Mouse (Mus musculus) neural tube, embryonic 10.5 days (tissue): ENCODE measurements around the gene Ezh2.

Source experiments
- DNase-seq: peaks from one replicate; pipeline ENCODE4 v3.0.0-alpha.2; 2017; ENCODE audit warnings: low spot score; ENCODE audit errors: extremely low spot score

The Ezh2 gene

GRCm38 (mm10) chr6:47552280-47552679 lies 42.9 kb downstream of the Ezh2 start:
- no peak for DNase-seq

- no peak for DNase-seq
Measured at GRCm38 (mm10) chr6:47535333-47535732, 59.8 kb downstream of the Ezh2 start.

GRCm38 (mm10) chr6:47532547-47532946 lies 62.6 kb downstream of the Ezh2 start:
- DNase-seq = no peak

GRCm38 (mm10) chr6:47527655-47528054 lies 67.5 kb downstream of the Ezh2 start:
- DNase-seq = no peak

- no peak for DNase-seq
Measured at GRCm38 (mm10) chr6:47527129-47527528, 68.0 kb downstream of the Ezh2 start.

- DNase-seq = peak; percentile 15
Measured at GRCm38 (mm10) chr6:47526446-47526845, 68.7 kb downstream of the Ezh2 start.

GRCm38 (mm10) chr6:47525041-47525440 lies 70.1 kb downstream of the Ezh2 start:
- DNase-seq = peak; percentile 12

- no peak for DNase-seq
Measured at GRCm38 (mm10) chr6:47522431-47522830, 72.7 kb downstream of the Ezh2 start.

- no peak for DNase-seq
Measured at GRCm38 (mm10) chr6:47520030-47520429, 75.1 kb downstream of the Ezh2 start.

GRCm38 (mm10) chr6:47494562-47494961 lies 100.6 kb downstream of the Ezh2 start:
- DNase-seq = no peak

GRCm38 (mm10) chr6:47482027-47482426 lies 113.1 kb downstream of the Ezh2 start:
- no peak for DNase-seq
